Mouse (Mus musculus) erythroid progenitor cell, adult 5-6 weeks (primary cell): ENCODE measurements around the gene Dnmt3a. TPM values are rescaled to one million over a fixed set of nuclear protein-coding genes. Genes with fewer than 3 reads are reported as not detected.

ENCODE experiments used
- ATAC-seq: replicated peaks from 2 replicates; pipeline ENCODE4 v1.8.0; 2016; ENCODE audit warnings: moderate number of reproducible peaks, mild to moderate bottlenecking, moderate TSS enrichment, inconsistent platforms; ENCODE audit not compliant: poor library complexity, low FRiP score, severe bottlenecking
- total RNA-seq, 2 experiments: library from RNA; stranded (forward) in 1 of 2; stranded (reverse) in 1 of 2; fragments of 150-400 nt in 1 of 2; fragments of 186-747, 209-891 nt in 1 of 2; gene quantifications; 2 replicates each; pipeline versions ENCODE4 v1.2.3 to v1.2.4; 2015 to 2017; ENCODE audit warnings: low replicate concordance in 2 of 2

Gene Dnmt3a
- total RNA-seq (2015; ENCODE audit: low replicate concordance): 1.3 and 4.0 TPM in 2 replicates
- 0.83 and 3.7 TPM in 2 replicates for total RNA-seq (2017; ENCODE audit: low replicate concordance)

GRCm38 (mm10) chr12:3805852-3806251 is at the start of gene Dnmt3a:
Gene Dnmt3a (plus strand): TSS chr12:3806007.
- no peak for ATAC-seq

- ATAC-seq: no peak
These were observed 49.6 kb upstream of the Dnmt3a start for GRCm38 (mm10) chr12:3756216-3756615.

DNA sequence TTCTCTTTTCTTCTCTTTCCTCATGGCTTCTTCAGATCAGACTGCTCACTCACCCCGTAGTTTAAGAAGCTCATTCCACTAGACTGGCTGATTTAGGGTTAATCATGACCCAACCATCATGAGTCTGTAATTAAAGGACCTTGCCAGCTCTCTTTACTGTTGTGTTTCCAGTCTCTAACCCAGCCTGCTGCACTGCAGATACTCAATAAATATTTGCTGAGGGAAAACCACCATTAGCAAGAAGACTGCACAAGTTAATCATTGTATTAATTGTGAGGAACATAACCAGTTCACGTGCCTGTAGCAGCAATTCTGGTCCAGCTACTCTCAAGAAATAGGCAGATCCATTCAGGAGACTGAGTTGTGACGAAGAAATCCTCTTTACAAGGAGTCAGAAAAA is 47.7 kb upstream of the Dnmt3a start:
- ATAC-seq: no peak

DNA sequence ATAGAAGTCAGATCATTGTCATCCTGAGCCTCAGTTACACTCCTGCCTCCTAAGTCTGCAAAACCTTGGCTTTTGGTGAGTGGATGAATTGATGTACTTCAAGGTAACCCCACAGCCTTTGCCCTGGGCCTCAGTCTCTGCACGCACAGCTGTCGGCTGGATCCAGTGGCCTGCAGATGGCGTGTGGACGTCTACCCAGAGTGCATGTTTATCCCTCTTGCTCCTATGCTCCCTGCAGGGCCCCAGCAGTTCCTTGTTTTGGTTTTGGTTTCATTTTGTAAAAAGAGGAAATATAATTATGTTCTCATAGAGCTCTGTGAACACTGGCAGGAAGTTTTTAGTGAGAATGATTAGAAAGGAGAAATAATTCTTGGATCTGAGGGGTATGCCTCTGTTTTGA is 46.4 kb upstream of the Dnmt3a start:
- ATAC-seq: no peak

- no peak for ATAC-seq
These were observed 44.8 kb upstream of the Dnmt3a start for GRCm38 (mm10) chr12:3760876-3761590.

- no peak for ATAC-seq
These were observed 44.1 kb upstream of the Dnmt3a start for GRCm38 (mm10) chr12:3761591-3762295.

- ATAC-seq: no peak
These were observed 41.5 kb upstream of the Dnmt3a start for GRCm38 (mm10) chr12:3764191-3764804.

DNA sequence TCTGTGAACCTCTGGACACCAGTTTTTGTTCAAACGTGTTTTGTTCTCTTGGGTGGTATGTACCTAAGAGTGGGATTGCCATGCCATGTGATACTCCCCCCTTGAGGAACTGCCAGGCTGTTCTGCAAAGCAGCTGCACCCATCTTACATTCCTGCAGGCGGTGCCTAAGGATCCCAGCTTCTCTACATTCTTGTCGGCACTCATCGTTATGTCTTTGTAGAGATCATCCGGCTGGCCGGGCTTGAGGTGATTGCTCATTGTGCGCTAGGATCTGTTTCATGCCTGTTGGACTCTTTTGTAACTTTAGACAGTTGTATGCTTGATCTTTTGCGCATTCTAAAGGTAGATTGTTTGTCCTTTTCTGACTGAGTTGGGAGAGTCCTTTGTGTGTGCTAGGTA is 38.4 kb upstream of the Dnmt3a start:
- no peak for ATAC-seq

- no peak for ATAC-seq
These were observed 37.4 kb upstream of the Dnmt3a start for GRCm38 (mm10) chr12:3768391-3768790.

DNA sequence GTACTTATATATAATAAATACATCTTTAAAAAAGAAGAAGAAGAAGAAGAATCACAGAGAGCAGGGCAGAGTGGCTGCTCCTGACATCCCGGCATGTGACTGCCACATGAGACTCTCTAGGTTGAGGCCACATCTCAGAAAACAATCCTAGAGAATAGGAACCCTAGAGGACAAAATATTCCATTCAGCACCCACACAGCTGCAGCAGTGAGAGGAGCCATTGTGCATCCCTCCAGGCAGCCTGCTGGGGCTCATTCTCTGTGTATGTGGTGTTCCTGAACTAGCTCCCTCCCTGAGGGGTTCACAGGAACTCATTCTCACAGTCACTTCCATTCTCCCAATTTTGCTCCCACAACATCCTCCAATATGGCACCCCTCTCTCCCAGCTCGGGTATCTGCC is 35.3 kb upstream of the Dnmt3a start:
- no peak for ATAC-seq

- ATAC-seq: no peak
These were observed 34.7 kb upstream of the Dnmt3a start for GRCm38 (mm10) chr12:3771080-3771479.

DNA sequence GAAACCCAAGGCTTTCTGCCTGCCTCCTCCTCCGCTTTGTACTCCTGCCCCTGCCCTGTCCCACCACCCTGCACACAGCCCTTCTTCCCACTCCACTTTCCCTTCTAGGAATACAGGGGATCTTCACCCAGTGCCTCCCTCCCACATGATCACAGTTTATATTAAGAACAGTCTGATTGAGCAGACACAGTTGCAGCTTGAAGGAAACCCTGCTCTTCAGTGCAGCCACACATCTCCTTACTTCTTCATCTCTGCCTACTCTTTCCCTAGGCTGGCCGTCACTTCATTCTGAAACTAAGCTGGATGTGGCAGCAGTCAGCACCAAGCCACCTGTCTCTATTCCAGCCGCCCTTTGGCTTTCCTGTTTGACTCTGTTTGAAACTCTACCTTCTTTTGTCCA is 32.2 kb upstream of the Dnmt3a start:
- no peak for ATAC-seq

GRCm38 (mm10) chr12:3776015-3776414 is 29.8 kb upstream of the Dnmt3a start:
- ATAC-seq: no peak

DNA sequence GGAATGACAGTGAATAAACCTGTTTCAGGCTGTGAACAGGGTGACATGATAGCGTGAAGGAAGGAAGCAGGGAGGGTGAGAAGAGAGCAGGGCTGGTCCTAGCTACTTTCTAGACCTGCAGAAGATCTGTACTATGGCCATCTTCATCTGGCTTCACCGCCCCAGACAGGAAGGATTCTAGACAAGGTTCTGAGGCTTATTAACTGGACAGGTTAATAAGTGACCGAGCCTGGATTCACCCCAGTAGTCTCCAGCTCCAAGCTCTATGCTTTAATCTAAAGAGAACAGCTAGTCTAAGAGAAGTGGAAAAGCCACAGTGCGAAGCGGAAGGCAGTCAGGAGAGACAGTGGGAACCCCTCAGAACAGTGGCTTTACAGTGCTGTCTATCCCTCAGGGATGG is 28.1 kb upstream of the Dnmt3a start:
- no peak for ATAC-seq

DNA sequence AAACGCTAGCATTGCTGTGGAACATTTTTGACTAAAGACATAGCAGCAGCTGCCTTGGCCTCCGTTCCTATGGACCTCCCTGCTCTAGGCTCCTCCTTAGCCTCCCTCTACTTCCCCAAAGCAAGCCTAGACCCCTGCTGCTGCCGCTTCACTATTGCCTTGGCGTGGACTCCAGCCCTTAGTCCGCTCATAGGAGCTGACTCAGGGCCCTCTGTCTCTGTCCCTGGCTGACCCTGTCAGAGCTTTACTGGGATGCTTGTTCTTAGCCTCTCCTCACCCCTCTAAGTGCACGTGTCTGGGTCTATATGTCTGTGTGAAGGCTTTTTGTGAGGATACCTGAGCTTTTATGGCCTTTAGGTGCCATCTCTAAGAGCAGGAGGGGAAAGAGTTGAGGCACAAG is 27.5 kb upstream of the Dnmt3a start:
- no peak for ATAC-seq

- ATAC-seq: no peak
These were observed 26.2 kb upstream of the Dnmt3a start for GRCm38 (mm10) chr12:3779639-3780038.

- ATAC-seq: no peak
These were observed 25.4 kb upstream of the Dnmt3a start for GRCm38 (mm10) chr12:3780405-3780891.

DNA sequence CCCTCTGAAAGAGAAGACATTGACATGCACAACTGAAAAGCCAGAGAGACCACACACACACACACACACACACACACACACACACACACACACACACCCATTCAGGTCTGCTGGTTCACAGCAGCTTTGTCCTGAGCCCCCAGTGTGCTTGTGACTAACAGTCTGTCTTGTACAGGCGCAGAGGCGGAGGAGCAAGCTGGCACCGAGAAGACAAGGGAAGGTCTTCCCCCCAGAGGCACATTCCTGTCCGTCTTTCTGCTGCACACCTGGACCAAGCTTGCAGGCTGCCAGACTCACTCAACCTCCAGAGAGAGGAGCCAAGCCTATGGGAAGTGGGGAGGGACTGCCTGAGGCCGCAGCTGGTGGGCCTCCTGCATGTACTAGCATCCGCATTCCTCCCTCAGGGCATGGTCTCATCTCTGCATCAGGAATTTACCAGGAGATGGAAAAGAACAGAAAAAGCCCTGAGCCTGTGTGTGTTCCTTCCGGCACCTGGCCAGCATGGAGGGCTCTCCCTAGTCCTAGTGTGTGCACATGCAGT is 24.8 kb upstream of the Dnmt3a start:
- ATAC-seq: no peak

- peak; percentile 70; the same call in 1 of the 2 replicates for ATAC-seq
These were observed 24.3 kb upstream of the Dnmt3a start for GRCm38 (mm10) chr12:3781482-3781881.

- no peak for ATAC-seq
These were observed 22.5 kb upstream of the Dnmt3a start for GRCm38 (mm10) chr12:3783196-3783825.
